Mouse (Mus musculus): Measurements from ENCODE around the gene 4930512M02Rik. TPM values are rescaled to one million over a fixed set of nuclear protein-coding genes. Genes with fewer than 3 reads are reported as not detected.

4930512M02Rik gene
- polyA plus RNA-seq, 1 experiment from 2014 or later = not detected

- H3K4me1 ChIP-seq (ENCODE audit: control insufficient read depth, insufficient read depth, low read length) = no peaks in the 10 kb centered on the region
- H3K9me3 ChIP-seq (replicated peaks; ENCODE audit: control insufficient read depth, low read length) = no peaks in the 10 kb centered on the region
- ATAC-seq (replicated peaks; ENCODE audit: extremely low read depth, insufficient read depth, low FRiP score) = no peak
- no peaks in the 10 kb centered on the region for H3K36me3 ChIP-seq (ENCODE audit: control insufficient read depth, insufficient read depth)
- H3K4me3 ChIP-seq (ENCODE audit: low read length) = no peak overlapping the region
- no peak overlapping the region for H3K4me2 ChIP-seq (ENCODE audit: low read depth, low read length)
- no peak overlapping the region for H3K27ac ChIP-seq (ENCODE audit: low read length)
- no peaks in the 10 kb centered on the region for H3K27me3 ChIP-seq (ENCODE audit: control insufficient read depth, insufficient read depth, low read length)
- H3K9ac ChIP-seq (ENCODE audit: low read length) = no peak overlapping the region
Measured at GRCm38 (mm10) chr11:11570747-11571146, 56.9 kb downstream of the 4930512M02Rik start.

- H3K36me3 ChIP-seq (ENCODE audit: control insufficient read depth, insufficient read depth) = no peaks in the 10 kb centered on the region
- no peaks in the 10 kb centered on the region for H3K9me3 ChIP-seq (replicated peaks; ENCODE audit: control insufficient read depth, low read length)
- no peak overlapping the region for H3K4me3 ChIP-seq (ENCODE audit: low read length)
- no peak overlapping the region for H3K9ac ChIP-seq (ENCODE audit: low read length)
- H3K27me3 ChIP-seq (ENCODE audit: control insufficient read depth, insufficient read depth, low read length) = no peaks in the 10 kb centered on the region
- no peaks in the 10 kb centered on the region for H3K4me1 ChIP-seq (ENCODE audit: control insufficient read depth, insufficient read depth, low read length)
- H3K4me2 ChIP-seq (ENCODE audit: low read depth, low read length) = no peak overlapping the region
- H3K27ac ChIP-seq (ENCODE audit: low read length) = no peak overlapping the region; the same call in 1 of the 2 replicates
- ATAC-seq (replicated peaks; ENCODE audit: extremely low read depth, insufficient read depth, low FRiP score) = no peak
- WGBS = 42% methylated on average over 4 of the region's 4 CpGs
Measured at GRCm38 (mm10) chr11:11569466-11570132, 58.0 kb downstream of the 4930512M02Rik start.

- Histone ChIP-seq H3K27me3 (ENCODE audit: control insufficient read depth, insufficient read depth, low read length) (no peaks in the 10 kb centered on the region), H3K4me2 (ENCODE audit: low read depth, low read length) (no peak overlapping the region), H3K9ac (ENCODE audit: low read length) (no peak overlapping the region), H3K27ac (ENCODE audit: low read length) (no peak overlapping the region), H3K36me3 (ENCODE audit: control insufficient read depth, insufficient read depth) (no peaks in the 10 kb centered on the region), H3K4me3 (ENCODE audit: low read length) (no peak overlapping the region), H3K4me1 (ENCODE audit: control insufficient read depth, insufficient read depth, low read length) (no peaks in the 10 kb centered on the region), H3K9me3 (replicated peaks; ENCODE audit: control insufficient read depth, low read length) (no peaks in the 10 kb centered on the region)
- WGBS = 69% methylated on average over 2 of the region's 2 CpGs
- no peak for ATAC-seq (replicated peaks; ENCODE audit: extremely low read depth, insufficient read depth, low FRiP score)
Measured at GRCm38 (mm10) chr11:11568033-11568432, 59.6 kb downstream of the 4930512M02Rik start.

GRCm38 (mm10) chr11:11565146-11565820, 62.4 kb downstream of the 4930512M02Rik start:
- no peaks in the 10 kb centered on the region for H3K36me3 ChIP-seq (ENCODE audit: control insufficient read depth, insufficient read depth)
- no peaks in the 10 kb centered on the region for H3K27me3 ChIP-seq (ENCODE audit: control insufficient read depth, insufficient read depth, low read length)
- H3K4me2 ChIP-seq (ENCODE audit: low read depth, low read length) = no peak overlapping the region
- no peak overlapping the region for H3K9ac ChIP-seq (ENCODE audit: low read length)
- H3K4me3 ChIP-seq (ENCODE audit: low read length) = no peak overlapping the region
- H3K27ac ChIP-seq (ENCODE audit: low read length) = peak overlapping the region; percentile 33; the same call in 1 of the 2 replicates
- 61% methylated on average over 6 of the region's 6 CpGs for WGBS
- no peak for ATAC-seq (replicated peaks; ENCODE audit: extremely low read depth, insufficient read depth, low FRiP score)
- no peaks in the 10 kb centered on the region for H3K9me3 ChIP-seq (replicated peaks; ENCODE audit: control insufficient read depth, low read length)
- H3K4me1 ChIP-seq (ENCODE audit: control insufficient read depth, insufficient read depth, low read length) = no peaks in the 10 kb centered on the region

- no peaks in the 10 kb centered on the region for H3K36me3 ChIP-seq (ENCODE audit: control insufficient read depth, insufficient read depth)
- WGBS = 55% methylated on average over 7 of the region's 7 CpGs
Measured at GRCm38 (mm10) chr11:11564266-11565044, 63.2 kb downstream of the 4930512M02Rik start.

GRCm38 (mm10) chr11:11561118-11561517, 66.5 kb downstream of the 4930512M02Rik start:
- no peaks in the 10 kb centered on the region for H3K9me3 ChIP-seq (replicated peaks; ENCODE audit: control insufficient read depth, low read length)
- WGBS = 84% methylated on average over 6 of the region's 6 CpGs
- no peak overlapping the region for H3K27ac ChIP-seq (ENCODE audit: low read length)
- no peak overlapping the region for H3K4me2 ChIP-seq (ENCODE audit: low read depth, low read length)
- H3K36me3 ChIP-seq (ENCODE audit: control insufficient read depth, insufficient read depth) = no peaks in the 10 kb centered on the region
- ATAC-seq (replicated peaks; ENCODE audit: extremely low read depth, insufficient read depth, low FRiP score) = no peak
- H3K9ac ChIP-seq (ENCODE audit: low read length) = no peak overlapping the region
- H3K4me3 ChIP-seq (ENCODE audit: low read length) = no peak overlapping the region
- no peaks in the 10 kb centered on the region for H3K4me1 ChIP-seq (ENCODE audit: control insufficient read depth, insufficient read depth, low read length)
- H3K27me3 ChIP-seq (ENCODE audit: control insufficient read depth, insufficient read depth, low read length) = no peaks in the 10 kb centered on the region

More at GRCm38 (mm10) chr11:11564266-11565044, 63.2 kb downstream of the 4930512M02Rik start:
- H3K27me3 ChIP-seq (ENCODE audit: control insufficient read depth, insufficient read depth, low read length) = no peaks in the 10 kb centered on the region
- H3K4me3 ChIP-seq (ENCODE audit: low read length) = no peak overlapping the region
- H3K9me3 ChIP-seq (replicated peaks; ENCODE audit: control insufficient read depth, low read length) = no peaks in the 10 kb centered on the region
- peak; percentile 72 for ATAC-seq (replicated peaks; ENCODE audit: extremely low read depth, insufficient read depth, low FRiP score)
- no peaks in the 10 kb centered on the region for H3K4me1 ChIP-seq (ENCODE audit: control insufficient read depth, insufficient read depth, low read length)
- no peak overlapping the region for H3K4me2 ChIP-seq (ENCODE audit: low read depth, low read length)
- no peak overlapping the region for H3K9ac ChIP-seq (ENCODE audit: low read length)
- H3K27ac ChIP-seq (ENCODE audit: low read length) = peak overlapping the region; percentile 33

- 77% methylated on average over 7 of the region's 7 CpGs for WGBS
- no peak overlapping the region for H3K27ac ChIP-seq (ENCODE audit: low read length)
- no peaks in the 10 kb centered on the region for H3K27me3 ChIP-seq (ENCODE audit: control insufficient read depth, insufficient read depth, low read length)
- no peaks in the 10 kb centered on the region for H3K4me1 ChIP-seq (ENCODE audit: control insufficient read depth, insufficient read depth, low read length)
- no peak overlapping the region for H3K4me3 ChIP-seq (ENCODE audit: low read length)
- H3K9me3 ChIP-seq (replicated peaks; ENCODE audit: control insufficient read depth, low read length) = no peaks in the 10 kb centered on the region
- H3K4me2 ChIP-seq (ENCODE audit: low read depth, low read length) = no peak overlapping the region
- no peak for ATAC-seq (replicated peaks; ENCODE audit: extremely low read depth, insufficient read depth, low FRiP score)
- no peaks in the 10 kb centered on the region for H3K36me3 ChIP-seq (ENCODE audit: control insufficient read depth, insufficient read depth)
- H3K9ac ChIP-seq (ENCODE audit: low read length) = no peak overlapping the region
Measured at GRCm38 (mm10) chr11:11559099-11559686, 68.4 kb downstream of the 4930512M02Rik start.

GRCm38 (mm10) chr11:11558662-11559061, 69.0 kb downstream of the 4930512M02Rik start:
- ATAC-seq (replicated peaks; ENCODE audit: extremely low read depth, insufficient read depth, low FRiP score) = no peak
- Histone ChIP-seq H3K4me2 (ENCODE audit: low read depth, low read length) (no peak overlapping the region), H3K9me3 (replicated peaks; ENCODE audit: control insufficient read depth, low read length) (no peaks in the 10 kb centered on the region), H3K4me1 (ENCODE audit: control insufficient read depth, insufficient read depth, low read length) (no peaks in the 10 kb centered on the region), H3K36me3 (ENCODE audit: control insufficient read depth, insufficient read depth) (no peaks in the 10 kb centered on the region), H3K27ac (ENCODE audit: low read length) (no peak overlapping the region), H3K27me3 (ENCODE audit: control insufficient read depth, insufficient read depth, low read length) (no peaks in the 10 kb centered on the region), H3K4me3 (ENCODE audit: low read length) (no peak overlapping the region), H3K9ac (ENCODE audit: low read length) (no peak overlapping the region)
- 56% methylated on average over 3 of the region's 3 CpGs for WGBS

Measured in heart, embryonic 16.5 days (tissue).